Mouse (Mus musculus) spleen, embryonic (tissue): ENCODE measurements around the gene Sipa1l2.

Experiments used
- CTCF ChIA-PET: fragments of 350-600 bp; sonication (Branson Sonifier 250); formaldehyde crosslinking; loops from one replicate; lab custom pipeline; 2022; lab: Charles Lee

Gene Sipa1l2

DNA sequence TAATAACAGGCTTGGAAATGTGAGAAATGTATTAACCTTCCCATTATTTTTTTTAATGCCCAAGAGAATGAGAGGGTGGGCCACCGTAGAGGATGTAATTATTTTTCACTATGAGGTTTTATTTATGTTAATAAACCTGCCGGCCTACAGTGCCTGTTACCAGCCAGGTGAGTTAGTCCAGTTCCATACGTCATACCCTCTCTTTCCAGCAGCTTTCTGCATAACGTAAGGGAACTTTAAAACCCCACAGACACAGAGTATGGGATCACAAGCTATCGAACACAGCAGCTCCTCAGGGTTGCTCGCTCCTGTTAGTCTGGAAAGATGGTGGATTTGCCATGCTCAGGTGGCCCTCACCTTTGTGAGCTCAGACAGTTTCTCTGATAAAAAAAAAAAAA, 193.2 kb downstream of the Sipa1l2 start:
- CTCF ChIA-PET: no interaction called here

DNA sequence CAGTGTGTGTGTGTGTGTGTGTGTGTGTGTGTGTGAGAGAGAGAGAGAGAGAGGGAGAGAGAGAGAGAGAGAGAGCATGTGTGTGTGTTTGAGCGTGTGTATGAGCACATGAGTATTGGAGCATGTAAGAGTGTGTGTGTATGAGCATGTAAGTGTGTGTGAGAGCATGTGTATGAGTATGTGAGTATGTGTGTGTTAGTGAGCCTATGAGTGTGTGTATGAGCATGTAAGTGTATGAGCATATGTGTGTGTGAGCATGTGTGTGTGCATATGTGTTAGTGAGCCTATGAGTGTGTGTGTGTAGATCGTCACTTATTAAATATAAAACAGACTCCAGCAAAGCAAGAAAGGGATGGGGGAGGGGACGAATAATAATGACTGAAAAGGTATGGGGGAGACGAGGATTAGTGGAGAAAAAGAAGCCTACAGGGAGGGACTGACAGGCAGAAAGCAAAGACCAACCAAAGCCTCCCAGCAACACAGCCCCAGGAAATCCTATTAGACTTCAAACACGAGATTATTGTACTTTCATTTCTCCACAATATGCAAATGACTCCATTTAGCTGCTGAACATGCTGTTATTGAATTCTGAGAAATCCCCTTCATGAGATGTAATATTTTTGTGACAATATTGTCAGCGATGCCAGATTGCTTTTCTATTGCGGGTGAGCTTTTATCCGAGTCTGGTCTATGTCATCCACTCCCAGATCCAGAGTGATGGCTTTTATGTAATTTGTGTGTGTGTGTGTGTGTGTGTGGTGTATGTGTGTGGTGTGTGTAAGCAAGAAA, 193.8 kb downstream of the Sipa1l2 start:
- CTCF ChIA-PET: no interaction called here

DNA sequence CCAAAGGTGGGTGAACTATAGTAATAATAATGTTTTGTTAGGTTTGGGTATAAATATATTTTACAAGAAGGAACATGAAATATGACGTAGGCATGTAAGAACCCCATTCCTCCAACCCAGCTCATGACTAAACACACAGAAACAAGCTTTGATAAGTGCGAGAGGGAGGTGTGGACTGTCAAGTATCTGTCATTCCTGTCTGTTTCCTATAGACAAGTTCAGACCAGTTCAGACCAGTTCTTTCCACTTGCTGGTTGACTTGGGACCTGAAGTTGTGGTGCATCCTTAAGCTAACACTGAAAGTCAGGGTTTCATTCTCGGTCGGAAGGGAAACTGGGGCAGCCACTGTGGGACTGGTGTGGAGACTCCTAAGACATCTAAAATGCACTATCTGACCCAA, 197.0 kb downstream of the Sipa1l2 start:
- CTCF ChIA-PET: no interaction called here

DNA sequence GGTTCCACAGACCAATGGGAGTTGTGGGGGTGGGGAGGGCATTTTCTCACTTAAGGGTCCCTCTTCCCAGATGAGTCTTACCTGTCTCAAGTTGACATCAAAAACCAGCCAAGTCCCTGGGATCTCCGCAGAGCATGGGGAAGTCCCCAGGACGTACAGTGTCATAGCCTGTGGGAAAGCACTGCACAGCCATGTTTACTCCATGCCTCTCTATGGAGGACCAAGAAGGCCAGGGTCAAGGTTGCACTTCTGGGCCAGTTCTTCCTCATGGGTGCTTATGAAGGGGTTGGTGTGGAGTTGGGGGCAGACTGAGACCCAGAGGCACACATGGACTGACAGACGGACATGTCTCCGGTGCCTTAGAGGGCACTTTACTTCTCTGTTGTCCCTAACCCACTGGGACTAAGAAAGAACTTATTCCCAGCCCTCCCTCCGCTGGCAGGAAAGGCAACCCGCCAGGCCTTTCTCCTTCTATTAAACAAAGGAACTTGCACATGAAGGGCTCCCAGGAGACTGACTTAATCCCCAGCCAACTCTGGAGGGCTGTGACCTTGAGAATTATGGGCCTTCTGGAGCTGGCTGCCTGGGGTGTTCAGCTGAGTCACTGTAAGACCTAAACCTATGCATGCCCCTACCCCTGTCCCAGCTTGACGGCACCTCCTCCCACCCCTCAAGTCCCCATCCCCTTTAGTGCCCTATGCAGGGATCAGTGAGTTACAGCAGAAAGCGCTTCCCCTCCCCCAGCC, 199.9 kb downstream of the Sipa1l2 start:
- CTCF ChIA-PET: no interaction called here

DNA sequence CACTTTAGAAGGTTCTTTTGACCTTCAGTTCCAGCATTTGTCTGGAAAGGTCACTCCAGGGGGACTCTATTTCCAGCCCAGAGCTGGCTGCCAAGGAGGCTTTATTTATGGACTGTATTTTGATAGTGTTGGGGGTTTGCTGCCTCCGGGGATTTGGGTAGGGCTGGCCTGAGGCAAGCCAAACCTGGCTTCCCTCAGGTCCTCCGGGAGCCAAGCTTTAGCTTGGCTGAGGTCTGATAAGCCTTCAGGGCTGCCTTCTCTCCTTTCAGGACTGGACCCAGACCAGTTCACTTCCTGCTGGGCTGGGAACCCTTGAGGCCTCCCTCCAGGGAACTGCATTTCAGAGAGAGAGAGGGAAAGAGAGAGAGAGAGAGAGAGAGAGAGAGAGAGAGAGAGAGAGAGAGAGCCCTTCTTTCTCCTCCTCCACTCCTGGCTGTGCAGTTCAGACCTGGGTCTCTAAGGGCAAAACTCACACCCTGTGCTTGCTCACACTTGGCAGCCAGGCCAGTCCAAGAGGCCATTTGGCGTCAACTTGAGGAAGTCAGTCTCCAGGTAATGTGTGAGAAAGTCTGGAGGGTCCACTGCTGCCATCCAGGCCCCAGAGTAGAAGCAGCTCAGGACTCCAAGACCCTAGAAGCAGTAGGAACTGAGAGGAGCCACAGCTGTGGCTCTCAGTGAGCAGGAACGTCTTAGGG, 201.1 kb downstream of the Sipa1l2 start:
- CTCF ChIA-PET: no interaction called here
